Mouse (Mus musculus) c-Kit-negative CD71-positive TER-119-positive erythroid progenitor cells, embryonic 14.5 days (primary cell): Measurements from ENCODE around the gene Tbpl1.
A peak's percentile ranks its signal among the peaks of the same experiment; 100 is the strongest.

Source experiments
- DNase-seq: peaks from one replicate; pipeline ENCODE4 v3.0.0-alpha.2; 2013; ENCODE audit warnings: low read depth, low spot score

Gene Tbpl1

DNA sequence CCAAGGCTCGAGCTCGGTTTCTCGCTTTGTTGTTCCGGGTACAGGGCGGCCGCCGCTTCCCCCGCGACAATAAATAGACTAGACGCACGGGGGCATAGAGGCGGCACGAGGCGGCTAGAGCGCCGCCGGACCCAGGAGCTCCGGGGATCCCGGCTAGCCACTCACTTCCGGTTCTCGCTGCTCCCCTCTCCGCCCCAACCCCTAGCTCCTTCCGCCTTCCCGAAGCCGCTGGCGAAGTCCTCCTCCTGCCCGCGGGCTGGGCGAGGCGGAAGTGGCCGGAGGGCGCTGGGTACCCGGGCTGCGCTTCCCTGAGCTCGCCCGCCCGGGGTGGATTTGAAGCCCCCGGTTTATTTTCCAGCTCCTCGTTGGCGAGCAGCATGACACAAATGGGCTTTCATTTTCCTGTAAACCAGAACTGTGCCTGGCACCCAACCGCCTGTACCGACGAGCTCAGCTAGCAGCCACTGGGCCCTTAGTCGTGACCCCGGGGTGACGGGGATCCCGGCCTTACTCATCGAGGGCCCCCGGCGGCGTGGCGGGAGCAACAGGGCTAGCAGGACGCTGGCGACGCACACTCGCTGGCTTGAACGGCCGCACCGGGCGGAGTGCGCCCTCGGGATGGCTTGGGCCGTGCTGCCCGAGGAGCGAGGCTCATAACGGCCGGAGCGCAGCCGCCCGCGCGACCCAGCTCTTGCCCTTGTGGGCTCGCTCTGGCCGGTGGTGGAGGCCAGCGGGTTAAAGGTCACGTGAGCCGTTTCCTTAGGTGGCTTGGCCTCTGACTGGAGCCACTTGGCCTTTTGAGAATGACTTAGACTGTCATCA, at the start of gene Tbpl1:
Tbpl1 (minus strand) TSS at position 667 of the 822 bp plus-strand sequence.
- peak; percentile 89 for DNase-seq

DNA sequence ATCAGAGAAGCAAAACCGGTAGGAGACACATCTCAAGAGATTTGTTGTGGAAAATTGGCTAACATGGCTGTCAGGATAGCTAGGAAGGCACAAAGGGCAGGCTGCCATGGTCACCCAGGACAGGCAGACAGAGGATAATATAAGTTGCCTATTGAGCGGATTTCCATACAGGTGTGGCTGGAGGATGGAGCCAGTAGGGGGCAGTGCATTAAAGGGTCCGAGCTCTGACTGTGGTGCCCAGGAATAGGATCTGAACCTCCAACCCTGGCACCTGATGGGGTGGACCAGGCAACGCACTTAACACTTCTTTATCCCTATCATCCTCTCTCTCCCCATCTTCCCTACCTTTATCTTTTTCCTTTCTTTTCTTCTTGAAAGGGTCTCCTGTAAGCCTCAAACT, 49.7 kb upstream of the Tbpl1 start:
- DNase-seq, result no peak

- no peak for DNase-seq
These were observed 46.2 kb upstream of the Tbpl1 start for GRCm38 (mm10) chr10:22777939-22778338.

GRCm38 (mm10) chr10:22776007-22776698, 44.4 kb upstream of the Tbpl1 start:
- no peak for DNase-seq

DNA sequence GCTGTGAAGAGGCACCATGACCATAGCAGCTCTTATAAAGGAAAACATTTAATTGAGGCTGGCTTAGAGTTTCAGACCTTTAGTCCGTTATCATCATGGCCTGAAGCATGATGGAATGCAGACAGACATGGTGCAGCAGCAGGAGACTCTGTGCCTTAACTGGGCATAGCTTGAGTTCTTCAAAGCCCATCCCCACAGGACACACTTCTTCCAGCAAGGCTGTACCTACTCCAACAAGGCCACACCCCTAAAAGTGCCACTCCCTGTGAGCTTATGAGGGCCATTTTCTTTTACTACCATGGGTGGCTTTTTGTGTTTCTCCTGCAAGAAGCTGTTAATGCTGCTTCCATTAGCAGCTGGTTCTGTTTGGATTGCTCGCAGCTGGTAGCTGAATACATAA, 43.7 kb upstream of the Tbpl1 start:
- no peak for DNase-seq

GRCm38 (mm10) chr10:22774626-22775025, 42.9 kb upstream of the Tbpl1 start:
- no peak for DNase-seq

DNA sequence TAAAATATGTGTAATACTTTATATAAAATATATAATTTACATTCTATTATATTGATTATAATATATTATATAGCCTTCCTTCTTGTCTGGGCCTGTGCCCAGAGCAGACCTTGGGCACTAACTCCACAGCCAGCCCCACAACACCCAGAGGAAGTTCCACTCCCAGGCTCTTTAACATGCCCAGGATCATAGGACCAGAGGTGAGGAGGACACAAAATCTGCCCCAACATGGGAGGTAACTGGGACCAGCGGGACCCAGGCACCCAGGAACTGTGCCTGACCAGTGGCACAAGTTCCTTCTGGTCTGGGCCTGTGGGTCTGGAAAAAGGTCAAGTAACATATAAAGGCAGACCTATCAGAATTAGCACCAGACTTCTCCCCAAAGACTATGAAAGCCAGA, 22.5 kb upstream of the Tbpl1 start:
- no peak for DNase-seq

- DNase-seq, result no peak
These were observed 19.5 kb upstream of the Tbpl1 start for GRCm38 (mm10) chr10:22751175-22751682.

- no peak for DNase-seq
These were observed 14.9 kb upstream of the Tbpl1 start for GRCm38 (mm10) chr10:22746334-22747322.

GRCm38 (mm10) chr10:22745922-22746321, 14.2 kb upstream of the Tbpl1 start:
- no peak for DNase-seq

GRCm38 (mm10) chr10:22732181-22732580, 443 bp upstream of the Tbpl1 start:
- no peak for DNase-seq

DNA sequence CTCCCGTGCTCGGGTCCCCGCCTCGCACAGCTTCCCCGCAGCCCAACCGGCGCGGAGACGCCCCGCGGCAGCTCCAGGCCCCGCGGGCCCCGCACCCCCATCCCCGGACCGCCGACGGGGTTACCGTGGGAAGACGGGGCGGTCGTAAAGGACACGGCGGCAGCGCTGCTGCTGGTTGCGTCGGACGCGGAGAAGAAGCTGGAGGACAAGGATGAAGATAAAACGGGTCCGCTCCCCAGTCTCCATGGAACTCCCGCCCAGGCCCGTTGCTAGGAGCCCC, 806 bp downstream of the Tbpl1 start:
- DNase-seq, result no peak

- DNase-seq, result peak; percentile 55
These were observed 1.3 kb downstream of the Tbpl1 start for GRCm38 (mm10) chr10:22730266-22730991.

DNA sequence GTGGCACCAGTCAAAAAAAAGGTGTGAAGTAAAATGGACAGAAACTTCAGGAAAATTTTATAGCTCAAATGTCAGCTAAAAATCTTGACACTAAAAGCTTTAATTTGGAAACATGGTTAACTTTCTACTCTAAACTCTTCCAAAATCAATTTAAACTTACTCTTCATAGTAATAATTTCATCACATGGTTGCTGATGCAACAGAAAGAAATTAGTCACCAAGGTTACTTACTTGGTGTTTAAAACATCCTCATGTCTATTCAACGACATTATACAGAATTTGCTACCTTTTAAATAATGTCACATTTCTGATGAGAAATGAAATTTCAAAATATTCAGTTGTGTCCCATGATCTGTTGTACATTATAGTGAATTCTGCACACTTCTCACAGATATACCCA, 3.5 kb downstream of the Tbpl1 start:
- no peak for DNase-seq

- no peak for DNase-seq
These were observed 5.4 kb downstream of the Tbpl1 start for GRCm38 (mm10) chr10:22726295-22726694.

- DNase-seq, result no peak
These were observed 6.6 kb downstream of the Tbpl1 start for GRCm38 (mm10) chr10:22725166-22725565.

- no peak for DNase-seq
These were observed 10.8 kb downstream of the Tbpl1 start for GRCm38 (mm10) chr10:22720781-22721529.

- no peak for DNase-seq
These were observed 13.3 kb downstream of the Tbpl1 start for GRCm38 (mm10) chr10:22718475-22718874.

- DNase-seq, result no peak
These were observed 17.2 kb downstream of the Tbpl1 start for GRCm38 (mm10) chr10:22714520-22714919.

DNA sequence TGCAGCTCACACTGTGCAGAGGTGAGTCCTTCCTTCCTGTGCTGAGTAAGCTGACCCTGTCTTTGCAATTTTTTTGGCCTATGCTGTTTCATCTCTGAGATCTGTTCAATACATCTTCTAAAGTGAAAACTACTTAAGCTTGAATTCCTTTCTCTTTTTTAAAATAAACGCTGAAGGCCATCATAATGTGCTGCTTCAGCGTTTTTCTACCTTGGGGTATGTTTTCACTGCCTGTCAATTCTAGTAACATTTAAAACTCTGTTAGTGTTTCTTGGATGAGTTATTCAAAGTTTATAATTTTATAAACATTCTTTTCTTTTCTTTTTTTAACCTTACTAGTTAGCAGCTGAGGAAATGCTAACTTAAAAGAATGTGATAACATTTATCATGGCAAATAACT, 18.8 kb downstream of the Tbpl1 start:
- DNase-seq, result no peak
